Mouse (Mus musculus) right cerebral cortex, adult 2 months (tissue): Measurements from ENCODE around the gene Olfr153.
"Not testable (repeated sequence)": the region's sequence is repeated elsewhere in the genome, so short reads cannot be mapped to it uniquely, and the experiment has no call there.

Experiments used
- DNase-seq, 2 experiments: peaks; one replicate each; pipeline ENCODE4 v3.0.0; 2021 to 2022; ENCODE audit warnings: low spot score in 2 of 2

Olfr153 gene

GRCm38 (mm10) chr2:87531496-87531895, at the start of gene Olfr153:
TSS of gene Olfr153 (plus strand) at chr2:87531796.
- DNase-seq = no peak

GRCm38 (mm10) chr2:87482276-87482675, 49.3 kb upstream of the Olfr153 start:
- no peak for DNase-seq

- DNase-seq = not testable (repeated sequence)
Measured at GRCm38 (mm10) chr2:87496993-87497392, 34.6 kb upstream of the Olfr153 start, which contains the start of gene Pramel7. TSS of gene Pramel7 (minus strand) at chr2:87497093.

GRCm38 (mm10) chr2:87506265-87506664, 25.3 kb upstream of the Olfr153 start, which contains the start of gene Pramel6:
TSS of gene Pramel6 (plus strand) at chr2:87506565.
- DNase-seq = no peak

GRCm38 (mm10) chr2:87515046-87515445, 16.6 kb upstream of the Olfr153 start:
- no peak for DNase-seq

- DNase-seq = no peak
Measured at GRCm38 (mm10) chr2:87515457-87516060, 16.0 kb upstream of the Olfr153 start.

GRCm38 (mm10) chr2:87516581-87516980, 15.0 kb upstream of the Olfr153 start:
- DNase-seq = no peak

GRCm38 (mm10) chr2:87520651-87521050, 10.9 kb upstream of the Olfr153 start:
- no peak for DNase-seq

- peak; percentile 7 to 8 for DNase-seq
Measured at GRCm38 (mm10) chr2:87525899-87526616, 5.5 kb upstream of the Olfr153 start.

GRCm38 (mm10) chr2:87534826-87535225, 3.2 kb downstream of the Olfr153 start:
- DNase-seq = no peak

GRCm38 (mm10) chr2:87545442-87545841, 13.8 kb downstream of the Olfr153 start, which contains the start of gene Olfr1128:
TSS of gene Olfr1128 (minus strand) at chr2:87545542.
- DNase-seq = no peak

GRCm38 (mm10) chr2:87573602-87574001, 42.0 kb downstream of the Olfr153 start, which contains the start of gene Olfr1129:
TSS of gene Olfr1129 (plus strand) at chr2:87573902.
- not testable (repeated sequence) for DNase-seq
